Mouse (Mus musculus): ENCODE results near the gene Nfat5. TPM values are rescaled to one million over a fixed set of nuclear protein-coding genes. Genes with fewer than 3 reads are reported as not detected.

Gene Nfat5
- polyA plus RNA-seq (2012; rRNA removed) = 6.0 and 15.5 TPM in 2 replicates

- Histone ChIP-seq H3K27me3 (ENCODE audit: control insufficient read depth, insufficient read depth, low read length) (no peaks in the 10 kb centered on the region), H3K27ac (ENCODE audit: insufficient read depth, low read depth, low read length) (peak within 1 kb of the TSS; percentile 97), H3K4me3 (ENCODE audit: low read depth, low read length) (peak within 1 kb of the TSS; percentile 89), H3K36me3 (ENCODE audit: control insufficient read depth, insufficient read depth, low read length) (no peaks in the 10 kb centered on the region; the same call in 1 of the 2 replicates), H3K4me1 (ENCODE audit: control insufficient read depth, insufficient read depth, insufficient read length, low read length) (no peaks in the 10 kb centered on the region; the same call in none of the 2 replicates)
- WGBS = 1% methylated on average over 48 of the region's 49 CpGs
- TF ChIP-seq CTCF (IDR thresholded peaks at IDR 0.05; ENCODE audit: extremely low read depth, insufficient read length, insufficient replicate concordance, low read depth, low read length) = no peak; the same call in 1 of the 2 replicates
- peak; percentile 94 for TF ChIP-seq POLR2A (IDR thresholded peaks at IDR 0.05; ENCODE audit: low read depth, low read length)
Observed at GRCm38 (mm10) chr8:107292928-107293601, at the start of gene Nfat5. Gene Nfat5 (plus strand): TSS chr8:107293470.

- Histone ChIP-seq H3K27me3 (ENCODE audit: control insufficient read depth, insufficient read depth, low read length) (no peaks in the 10 kb centered on the region), H3K27ac (ENCODE audit: insufficient read depth, low read depth, low read length) (no peak overlapping the region), H3K4me3 (ENCODE audit: low read depth, low read length) (no peak overlapping the region), H3K36me3 (ENCODE audit: control insufficient read depth, insufficient read depth, low read length) (no peaks in the 10 kb centered on the region), H3K4me1 (ENCODE audit: control insufficient read depth, insufficient read depth, insufficient read length, low read length) (no peaks in the 10 kb centered on the region)
- no peak for TF ChIP-seq CTCF (IDR thresholded peaks at IDR 0.05; ENCODE audit: extremely low read depth, insufficient read length, insufficient replicate concordance, low read depth, low read length)
- no peak for TF ChIP-seq POLR2A (IDR thresholded peaks at IDR 0.05; ENCODE audit: low read depth, low read length)
- 48% methylated on average over 8 of the region's 8 CpGs for WGBS
Observed at GRCm38 (mm10) chr8:107244218-107244617, 49.1 kb upstream of the Nfat5 start.

- Histone ChIP-seq H3K4me3 (ENCODE audit: low read depth, low read length) (no peak overlapping the region), H3K4me1 (ENCODE audit: control insufficient read depth, insufficient read depth, insufficient read length, low read length) (no peaks in the 10 kb centered on the region), H3K27ac (ENCODE audit: insufficient read depth, low read depth, low read length) (no peak overlapping the region), H3K27me3 (ENCODE audit: control insufficient read depth, insufficient read depth, low read length) (no peaks in the 10 kb centered on the region), H3K36me3 (ENCODE audit: control insufficient read depth, insufficient read depth, low read length) (no peaks in the 10 kb centered on the region)
- TF ChIP-seq CTCF (IDR thresholded peaks at IDR 0.05; ENCODE audit: extremely low read depth, insufficient read length, insufficient replicate concordance, low read depth, low read length) (no peak), POLR2A (IDR thresholded peaks at IDR 0.05; ENCODE audit: low read depth, low read length) (no peak)
- 44% methylated on average over 6 of the region's 6 CpGs for WGBS
Observed at GRCm38 (mm10) chr8:107248456-107248855, 44.8 kb upstream of the Nfat5 start.

- no peak overlapping the region for H3K27ac ChIP-seq (ENCODE audit: insufficient read depth, low read depth, low read length)
- peaks cover 12% of the 10 kb centered on the region; the same call in 1 of the 2 replicates for H3K4me1 ChIP-seq (ENCODE audit: control insufficient read depth, insufficient read depth, insufficient read length, low read length)
- H3K4me3 ChIP-seq (ENCODE audit: low read depth, low read length) = no peak overlapping the region
- 68% methylated on average over 5 of the region's 5 CpGs for WGBS
- no peaks in the 10 kb centered on the region for H3K36me3 ChIP-seq (ENCODE audit: control insufficient read depth, insufficient read depth, low read length)
- H3K27me3 ChIP-seq (ENCODE audit: control insufficient read depth, insufficient read depth, low read length) = no peaks in the 10 kb centered on the region
- TF ChIP-seq POLR2A (IDR thresholded peaks at IDR 0.05; ENCODE audit: low read depth, low read length) = no peak
- TF ChIP-seq CTCF (IDR thresholded peaks at IDR 0.05; ENCODE audit: extremely low read depth, insufficient read length, insufficient replicate concordance, low read depth, low read length) = no peak
Observed at GRCm38 (mm10) chr8:107251481-107252104, 41.7 kb upstream of the Nfat5 start.

GRCm38 (mm10) chr8:107253121-107253520, 40.1 kb upstream of the Nfat5 start:
- Histone ChIP-seq H3K36me3 (ENCODE audit: control insufficient read depth, insufficient read depth, low read length) (no peaks in the 10 kb centered on the region), H3K4me1 (ENCODE audit: control insufficient read depth, insufficient read depth, insufficient read length, low read length) (peaks cover 12% of the 10 kb centered on the region; the same call in 1 of the 2 replicates), H3K4me3 (ENCODE audit: low read depth, low read length) (no peak overlapping the region), H3K27ac (ENCODE audit: insufficient read depth, low read depth, low read length) (no peak overlapping the region), H3K27me3 (ENCODE audit: control insufficient read depth, insufficient read depth, low read length) (no peaks in the 10 kb centered on the region)
- WGBS = 18% methylated on average over 6 of the region's 6 CpGs
- TF ChIP-seq POLR2A (IDR thresholded peaks at IDR 0.05; ENCODE audit: low read depth, low read length) (no peak), CTCF (IDR thresholded peaks at IDR 0.05; ENCODE audit: extremely low read depth, insufficient read length, insufficient replicate concordance, low read depth, low read length) (no peak)

GRCm38 (mm10) chr8:107254403-107254802, 38.9 kb upstream of the Nfat5 start:
- no peak overlapping the region for H3K4me3 ChIP-seq (ENCODE audit: low read depth, low read length)
- no peak for TF ChIP-seq CTCF (IDR thresholded peaks at IDR 0.05; ENCODE audit: extremely low read depth, insufficient read length, insufficient replicate concordance, low read depth, low read length)
- TF ChIP-seq POLR2A (IDR thresholded peaks at IDR 0.05; ENCODE audit: low read depth, low read length) = no peak
- peak overlapping the region; percentile 22; the same call in 1 of the 2 replicates for H3K27ac ChIP-seq (ENCODE audit: insufficient read depth, low read depth, low read length)
- H3K27me3 ChIP-seq (ENCODE audit: control insufficient read depth, insufficient read depth, low read length) = no peaks in the 10 kb centered on the region
- H3K4me1 ChIP-seq (ENCODE audit: control insufficient read depth, insufficient read depth, insufficient read length, low read length) = peaks cover 12% of the 10 kb centered on the region; the same call in 1 of the 2 replicates
- WGBS = 21% methylated on average over 3 of the region's 3 CpGs
- H3K36me3 ChIP-seq (ENCODE audit: control insufficient read depth, insufficient read depth, low read length) = no peaks in the 10 kb centered on the region

- no peak for TF ChIP-seq CTCF (IDR thresholded peaks at IDR 0.05; ENCODE audit: extremely low read depth, insufficient read length, insufficient replicate concordance, low read depth, low read length)
- TF ChIP-seq POLR2A (IDR thresholded peaks at IDR 0.05; ENCODE audit: low read depth, low read length) = no peak
- Histone ChIP-seq H3K27me3 (ENCODE audit: control insufficient read depth, insufficient read depth, low read length) (no peaks in the 10 kb centered on the region), H3K4me1 (ENCODE audit: control insufficient read depth, insufficient read depth, insufficient read length, low read length) (peaks cover 12% of the 10 kb centered on the region; the same call in 1 of the 2 replicates), H3K36me3 (ENCODE audit: control insufficient read depth, insufficient read depth, low read length) (no peaks in the 10 kb centered on the region), H3K4me3 (ENCODE audit: low read depth, low read length) (0 out of 2 replicates have a peak overlapping the region, but pooled peaks have one; percentile 8), H3K27ac (ENCODE audit: insufficient read depth, low read depth, low read length) (peak overlapping the region; percentile 22; the same call in 1 of the 2 replicates)
- WGBS = 27% methylated on average over 11 of the region's 11 CpGs
Observed at GRCm38 (mm10) chr8:107254951-107255457, 38.3 kb upstream of the Nfat5 start.
